Mouse (Mus musculus): ENCODE results near the gene Mptx2.
"Not testable (repeated sequence)": the region's sequence is repeated elsewhere in the genome, so short reads cannot be mapped to it uniquely, and the experiment has no call there.

The Mptx2 gene

DNA sequence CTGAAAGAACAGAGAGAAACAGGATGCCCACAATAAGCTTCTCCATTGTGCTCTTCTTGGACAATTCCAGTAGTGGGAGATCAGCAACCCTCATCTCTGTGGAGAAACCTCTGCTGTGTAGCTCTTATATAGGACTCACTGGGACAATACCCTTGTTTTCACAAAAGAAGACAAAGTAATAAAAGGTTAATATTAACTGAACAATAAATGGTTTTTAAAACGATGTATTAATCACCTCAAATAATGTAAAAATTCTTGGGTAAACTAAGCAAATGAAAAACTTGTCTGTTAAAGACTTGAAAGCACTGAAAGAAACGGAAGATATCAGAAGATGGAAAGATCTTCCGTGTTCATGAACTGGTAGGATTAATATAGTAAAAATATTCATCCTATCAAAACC lies at the start of gene Mptx2:
Mptx2 (minus strand) TSS at position 101 of the 400 bp plus-strand sequence.
- DNase-seq = no peak

DNA sequence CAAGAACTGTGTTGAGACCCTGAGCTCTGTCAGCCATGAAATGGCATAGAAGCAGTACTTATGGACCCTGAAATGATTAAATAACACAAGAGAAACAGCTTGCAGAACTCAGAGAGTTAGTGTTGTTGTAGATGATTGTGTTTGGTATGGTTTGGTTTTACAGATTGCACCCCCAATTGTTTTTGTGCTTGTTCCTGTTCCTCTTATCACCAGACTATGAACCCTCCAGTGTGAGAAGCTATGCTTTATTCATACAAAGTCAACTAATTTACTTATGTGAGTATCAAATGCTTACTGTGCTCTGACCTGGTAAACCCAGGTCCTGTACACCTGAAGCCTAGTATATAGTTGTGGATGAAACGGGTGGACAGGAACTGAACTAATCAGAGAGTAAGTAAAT lies 49.0 kb upstream of the Mptx2 start:
- no peak for DNase-seq

DNA sequence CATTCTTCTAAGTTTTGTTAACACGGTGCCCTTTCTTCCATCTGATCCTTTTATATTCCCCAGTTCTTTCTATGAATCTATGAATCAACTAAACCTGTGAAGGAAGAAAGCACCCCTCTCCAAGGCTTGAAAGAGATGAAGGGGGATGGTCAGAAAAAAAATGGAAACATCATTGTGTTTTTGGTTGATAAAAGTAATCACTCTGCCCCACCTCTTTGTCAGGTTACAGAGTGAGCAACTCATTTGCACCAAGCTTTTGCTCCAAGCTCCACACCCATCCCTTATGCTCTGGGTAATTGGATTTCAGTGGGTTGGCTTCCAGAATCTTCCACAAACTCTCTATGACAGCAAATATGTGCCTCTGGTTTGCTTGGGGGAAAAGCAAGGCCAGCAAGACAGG lies 47.8 kb upstream of the Mptx2 start:
- no peak for DNase-seq

DNA sequence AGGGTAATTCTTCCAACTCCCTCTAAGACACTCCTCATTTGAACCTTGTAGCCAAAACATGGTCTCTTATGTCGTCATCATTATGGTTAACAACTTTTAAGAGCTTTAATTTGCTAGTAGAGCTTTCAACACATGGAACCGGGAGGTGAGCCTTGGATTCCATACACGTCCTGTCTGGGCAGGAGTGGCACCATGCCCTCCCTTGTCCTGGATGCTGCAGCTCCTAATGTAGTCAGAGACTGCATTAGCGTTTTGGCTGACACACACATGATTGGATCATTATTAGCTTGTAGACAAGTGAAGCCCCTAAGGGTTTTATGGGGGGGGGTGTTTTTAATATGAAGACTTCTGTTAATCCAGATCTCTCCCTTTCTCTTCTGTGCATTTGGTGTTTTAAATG lies 47.4 kb upstream of the Mptx2 start:
- DNase-seq = no peak

DNA sequence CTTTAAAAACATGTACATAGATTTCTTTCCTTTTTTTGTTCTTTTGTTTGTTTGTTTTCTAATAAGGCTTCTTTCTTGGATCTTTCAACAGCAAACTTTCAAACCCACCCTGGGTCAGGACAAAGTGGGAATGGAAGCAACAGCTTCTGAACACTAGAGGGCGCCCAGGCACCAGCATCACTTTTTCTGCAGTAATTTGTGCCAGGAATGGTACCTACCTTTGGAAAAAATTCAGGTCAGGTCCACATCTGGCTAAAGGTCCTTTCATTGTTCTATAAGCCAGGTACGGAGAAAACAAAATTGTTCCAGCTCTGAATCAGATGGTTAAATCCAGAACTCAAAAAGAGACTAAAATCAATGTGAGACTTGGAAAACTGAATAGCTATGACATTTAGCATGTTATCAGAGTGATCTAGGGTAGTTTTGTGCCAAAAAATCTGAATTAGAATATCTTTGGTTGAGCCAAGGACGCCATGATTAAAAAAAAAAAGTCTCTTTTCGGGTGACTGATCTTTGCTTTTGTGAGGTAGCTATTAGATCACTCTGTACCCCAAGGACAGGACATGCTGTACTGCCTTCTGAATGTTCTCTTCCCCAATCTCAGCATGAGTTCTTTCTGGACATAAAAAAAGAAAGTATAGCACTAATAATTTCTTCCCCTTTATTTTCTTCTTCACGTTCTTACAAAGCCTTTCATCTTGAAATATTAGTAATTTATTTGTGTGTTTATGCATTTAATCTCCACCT lies 46.4 kb upstream of the Mptx2 start:
- peak; percentile 44 for DNase-seq

DNA sequence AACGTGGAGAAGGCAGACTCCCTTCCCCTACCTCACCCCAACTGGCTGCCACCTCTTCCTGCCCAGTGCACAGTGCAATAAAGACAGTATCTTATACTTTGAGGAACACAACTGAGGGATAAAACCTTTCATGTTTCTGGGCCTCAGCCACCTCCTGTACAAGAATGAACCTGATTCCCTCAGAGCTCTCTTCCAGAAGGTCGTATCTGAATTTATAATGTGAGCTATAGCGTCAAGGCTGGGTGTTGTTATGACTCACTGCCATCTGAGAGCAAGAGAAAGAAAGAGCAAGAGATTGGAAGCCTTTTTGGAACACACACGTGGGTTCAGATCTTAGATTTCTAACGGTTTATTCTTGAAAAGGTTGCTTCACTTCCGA lies 44.7 kb upstream of the Mptx2 start:
- DNase-seq = no peak

DNA sequence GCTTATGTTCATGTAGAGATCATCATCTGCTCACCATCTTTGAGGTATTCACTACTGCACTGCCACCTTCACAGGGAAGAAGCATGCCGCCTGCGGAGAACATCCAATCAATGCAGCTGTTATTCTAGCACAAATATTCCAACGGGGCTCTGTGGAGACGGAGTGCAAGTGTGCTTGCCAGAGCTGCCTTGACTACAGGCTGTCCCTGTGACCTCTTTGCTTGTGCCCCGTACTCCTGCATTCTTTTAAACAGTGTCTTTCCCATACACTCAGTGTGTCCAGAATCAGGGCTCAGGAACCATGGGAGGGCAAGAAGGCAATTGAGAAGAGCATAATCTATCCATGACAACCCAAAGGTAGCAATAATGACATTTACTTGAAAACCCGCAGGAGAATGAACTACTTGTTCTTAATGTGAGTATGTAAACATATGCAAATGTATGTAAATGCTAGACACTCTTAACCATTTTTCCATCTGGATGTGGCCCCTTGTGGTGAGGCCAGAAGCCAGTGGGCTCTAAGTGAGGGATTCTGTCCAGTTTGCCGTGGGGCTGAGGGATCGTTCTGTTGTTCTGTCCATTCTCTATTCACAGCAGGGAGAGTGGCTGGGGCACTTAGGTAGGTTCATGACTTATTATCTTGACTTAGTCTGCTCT lies 44.1 kb upstream of the Mptx2 start:
- DNase-seq = no peak

DNA sequence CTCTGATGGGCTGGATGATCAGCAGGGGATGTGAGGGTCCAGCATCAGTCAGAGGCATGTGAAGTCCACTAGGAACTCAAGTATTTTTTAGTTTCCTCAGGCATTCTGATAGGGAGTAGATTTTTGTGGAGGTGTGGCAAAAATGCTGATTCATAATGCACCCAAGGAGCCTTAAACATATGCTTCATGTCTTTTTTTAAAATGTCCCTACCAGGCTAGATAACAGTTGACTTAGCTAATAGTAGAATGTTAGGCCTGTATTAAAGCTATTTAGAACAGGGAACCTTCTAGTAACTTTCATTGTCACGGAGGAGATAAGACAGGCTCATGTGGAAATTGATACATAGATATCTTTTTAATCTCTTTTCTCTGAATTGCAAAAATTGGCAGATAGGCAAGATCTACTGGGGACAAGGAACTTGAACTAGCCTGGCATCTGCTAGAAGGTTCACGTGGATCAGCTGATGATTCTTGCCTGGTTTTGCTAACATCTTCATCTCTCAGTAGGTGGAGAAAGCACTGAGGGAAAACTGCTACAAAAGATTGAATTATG lies 40.4 kb upstream of the Mptx2 start:
- no peak for DNase-seq

DNA sequence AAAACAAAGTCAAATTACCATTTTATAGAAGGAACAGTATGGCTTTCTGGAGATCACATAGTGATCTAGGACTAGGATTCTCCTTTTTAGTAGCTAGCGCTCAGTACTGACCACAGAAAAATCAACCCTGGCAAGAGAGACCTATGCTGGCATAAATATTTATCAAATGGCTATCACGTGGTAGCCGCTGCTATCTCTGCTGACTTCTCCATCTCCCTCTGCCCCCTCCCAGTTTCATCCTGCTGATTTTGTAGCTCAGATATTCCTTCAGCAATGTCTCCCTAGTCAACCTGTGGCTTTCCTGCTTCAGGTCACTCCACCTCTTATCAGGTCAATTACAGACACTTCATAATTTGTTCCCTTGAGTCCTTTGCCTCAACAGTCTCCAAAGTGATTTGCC lies 38.1 kb upstream of the Mptx2 start:
- no peak for DNase-seq

DNA sequence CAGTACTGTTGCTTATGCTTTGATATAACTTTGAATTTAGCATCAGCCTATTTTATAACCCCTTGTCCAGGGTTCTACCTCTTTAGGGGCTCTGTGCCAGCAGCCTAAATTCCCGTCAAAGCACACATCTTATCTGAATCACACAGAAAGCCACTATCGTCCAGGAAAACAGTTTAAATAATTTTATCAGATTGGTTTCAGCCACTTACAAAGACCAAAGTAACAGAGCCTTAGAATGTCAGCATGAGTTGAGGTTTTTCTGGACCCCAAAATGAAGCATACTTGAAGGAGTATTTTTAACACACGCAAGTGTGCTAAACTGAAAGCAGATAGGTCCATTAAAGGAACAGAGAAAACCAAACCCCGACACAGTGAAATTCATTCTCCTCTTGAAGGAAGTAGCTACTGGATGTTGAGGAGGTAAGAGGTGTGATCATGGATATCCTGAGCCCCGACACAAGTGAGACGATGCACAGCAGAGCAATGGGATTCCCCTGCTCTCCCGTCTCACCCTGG lies 36.0 kb upstream of the Mptx2 start:
- not testable (repeated sequence) for DNase-seq

DNA sequence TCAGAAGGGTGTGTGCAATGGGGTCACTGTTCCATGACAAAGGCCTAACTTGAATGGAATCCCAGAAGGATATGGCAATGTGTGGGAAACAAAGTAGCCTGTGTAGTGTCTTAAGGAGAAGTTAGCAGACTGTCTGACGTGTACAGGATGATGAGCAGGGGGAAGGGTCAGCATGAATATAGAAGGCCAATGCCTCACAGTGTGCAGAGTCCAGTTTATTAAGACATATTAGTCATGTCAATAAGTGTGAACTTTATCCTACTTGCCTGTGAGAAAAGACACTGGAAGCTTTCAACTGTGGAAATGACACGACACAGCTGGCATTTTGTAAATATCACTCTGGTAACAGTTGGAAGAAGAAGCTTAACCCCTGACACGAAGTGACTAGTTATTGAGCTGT lies 25.2 kb upstream of the Mptx2 start:
- DNase-seq = not testable (repeated sequence)

DNA sequence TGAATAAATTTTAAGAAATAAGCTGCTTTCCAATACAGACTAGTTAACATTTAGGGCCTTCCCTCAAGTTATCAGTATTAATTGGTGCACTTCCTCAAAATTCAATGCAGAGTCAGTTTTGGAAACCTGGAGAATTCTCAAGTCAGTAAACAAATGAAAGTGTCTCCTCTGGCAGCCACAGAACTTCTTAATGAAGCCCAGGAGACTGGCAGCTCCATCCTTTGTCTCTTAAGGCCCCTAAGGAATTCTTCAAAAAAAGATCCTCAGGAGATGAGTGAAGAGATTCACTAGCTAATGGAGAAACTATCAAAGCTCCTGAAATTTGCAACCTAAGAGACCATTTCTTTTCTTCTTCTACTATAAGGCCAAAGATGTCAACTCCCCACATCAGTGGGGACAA lies 11.9 kb downstream of the Mptx2 start, which contains the start of gene Olfr418:
Olfr418 (plus strand) TSS at position 301 of the 400 bp plus-strand sequence.
- DNase-seq = no peak

DNA sequence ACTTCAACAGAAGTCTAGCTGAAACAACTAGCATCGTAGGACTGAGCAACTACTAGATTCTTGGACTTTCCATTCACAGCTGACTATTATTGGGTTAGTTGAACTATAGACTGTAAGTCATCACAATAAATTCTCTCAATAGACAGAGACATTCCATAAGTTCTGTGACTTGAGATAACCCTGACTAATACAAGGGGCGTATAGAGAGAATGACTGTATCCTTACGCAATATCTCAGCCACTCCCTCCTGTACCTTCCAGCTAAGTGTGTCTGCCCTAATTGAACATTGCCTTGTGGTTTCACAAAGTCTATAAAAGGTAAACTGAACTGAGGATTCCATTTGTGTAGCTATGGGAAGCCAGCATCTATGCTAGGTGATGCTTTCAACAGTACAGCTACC lies 27.7 kb downstream of the Mptx2 start:
- no peak for DNase-seq

DNA sequence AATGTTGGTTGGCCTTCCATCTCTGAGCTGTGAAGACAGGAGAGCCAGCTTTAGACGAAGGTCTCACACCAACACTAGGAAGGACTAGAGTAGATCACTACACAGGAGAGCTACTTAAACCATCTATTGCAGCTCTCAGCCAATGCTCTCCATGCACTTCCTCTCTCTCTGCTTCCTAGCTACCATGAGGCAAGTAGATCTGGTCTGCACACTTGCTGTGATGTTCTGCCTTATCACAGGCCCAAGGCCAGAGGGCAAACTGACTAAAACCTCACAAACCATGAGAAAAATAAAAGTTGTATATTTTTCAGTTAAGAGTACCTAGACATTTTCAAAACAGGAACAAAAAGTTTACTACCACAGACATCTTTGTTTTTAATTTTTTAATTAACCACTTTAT lies 40.6 kb downstream of the Mptx2 start:
- DNase-seq = not testable (repeated sequence)

DNA sequence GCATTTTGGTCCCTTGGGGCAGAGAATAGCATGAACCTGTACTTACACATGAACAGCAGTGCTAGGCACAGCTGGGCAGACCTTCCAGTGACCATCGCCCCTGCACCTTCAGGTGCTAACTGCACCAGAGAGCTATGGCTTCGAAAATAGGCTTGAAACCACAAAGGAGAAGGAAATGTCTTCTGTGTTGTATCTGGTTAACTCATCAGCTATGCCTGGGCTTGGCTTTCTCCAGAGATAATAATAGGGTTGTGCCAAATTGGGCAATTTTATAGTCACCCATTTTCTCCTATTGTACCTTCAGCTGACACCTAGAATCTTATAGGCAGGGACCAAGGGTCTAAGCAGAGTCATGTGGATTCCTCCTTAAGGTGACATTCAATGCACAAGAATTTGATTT lies 50.5 kb downstream of the Mptx2 start, which contains the start of gene Fcer1a:
Fcer1a (minus strand) TSS at position 134 of the 400 bp plus-strand sequence.
- no peak for DNase-seq
